Mouse (Mus musculus) midbrain, embryonic 11.5 days (tissue): ENCODE measurements around the gene Sept5. TPM values are rescaled to one million over a fixed set of nuclear protein-coding genes. Genes with fewer than 3 reads are reported as not detected.

Experiments used
- ATAC-seq: fragments of 200-750 bp; cut with Nextera tagmentation; 2 replicates; pipeline ENCODE4 v1.8.0; 2017; ENCODE audit warnings: moderate TSS enrichment, moderate library complexity; ENCODE audit not compliant: low FRiP score
- DNase-seq: peaks from one replicate; pipeline ENCODE4 v3.0.0; 2015; ENCODE audit warnings: low spot score; ENCODE audit errors: missing footprints
- H3K27ac ChIP-seq: fragments of 300-500 bp; sonication (generic); 2 replicates; pipeline ENCODE4 v1.5.1; 2014; ENCODE audit warnings: low read depth, low read length
- H3K27me3 ChIP-seq: fragments of 300-500 bp; sonication (generic); 2 replicates; pipeline ENCODE4 v1.6.1; 2014; ENCODE audit warnings: mild to moderate bottlenecking, low read length, moderate library complexity, mixed read lengths; ENCODE audit not compliant: control insufficient read depth, insufficient read depth
- H3K36me3 ChIP-seq: fragments of 300-500 bp; sonication (generic); 2 replicates; pipeline ENCODE4 v1.6.1; 2014; ENCODE audit warnings: mild to moderate bottlenecking, low read length, moderate library complexity, mixed read lengths; ENCODE audit not compliant: control insufficient read depth, insufficient read depth
- H3K4me1 ChIP-seq: fragments of 300-500 bp; sonication (generic); 2 replicates; pipeline ENCODE4 v1.6.1; 2014; ENCODE audit warnings: low read length; ENCODE audit not compliant: control insufficient read depth, insufficient read depth
- H3K4me2 ChIP-seq: fragments of 300-500 bp; sonication (generic); 2 replicates; pipeline ENCODE4 v1.6.1; 2014; ENCODE audit warnings: mild to moderate bottlenecking, moderate library complexity
- H3K4me3 ChIP-seq: fragments of 300-500 bp; sonication (generic); 2 replicates; pipeline ENCODE4 v1.5.1; 2014; ENCODE audit warnings: low read depth, low read length
- H3K9ac ChIP-seq: fragments of 300-500 bp; sonication (generic); 2 replicates; pipeline ENCODE4 v1.6.1; 2014; ENCODE audit warnings: low read length
- H3K9me3 ChIP-seq: fragments of 300-500 bp; sonication (generic); 2 replicates; pipeline ENCODE4 v1.6.1; 2016; ENCODE audit warnings: low read length; ENCODE audit not compliant: control insufficient read depth
- WGBS: fragments of 180-500 bp; shearing (Covaris S2); extraction: QIAGEN DNeasy Blood & Tissue Kit; methylation state at CpG from one replicate; pipeline ENCODE4 v1.1.7; 2014; 5-methylcytosine and 5-hydroxymethylcytosine counted together
- polyA plus RNA-seq: library from polyadenylated mRNA; unstranded; fragments of >200 nt; fragmentation: Nextera tagmentation; extraction: Ambion mirVana; gene quantifications from 2 replicates; pipeline ENCODE4 v1.2.1, GENCODE M21; 2014

Sept5 gene
- polyA plus RNA-seq, 1 experiment from 2014 or later = 52.0 TPM

DNA sequence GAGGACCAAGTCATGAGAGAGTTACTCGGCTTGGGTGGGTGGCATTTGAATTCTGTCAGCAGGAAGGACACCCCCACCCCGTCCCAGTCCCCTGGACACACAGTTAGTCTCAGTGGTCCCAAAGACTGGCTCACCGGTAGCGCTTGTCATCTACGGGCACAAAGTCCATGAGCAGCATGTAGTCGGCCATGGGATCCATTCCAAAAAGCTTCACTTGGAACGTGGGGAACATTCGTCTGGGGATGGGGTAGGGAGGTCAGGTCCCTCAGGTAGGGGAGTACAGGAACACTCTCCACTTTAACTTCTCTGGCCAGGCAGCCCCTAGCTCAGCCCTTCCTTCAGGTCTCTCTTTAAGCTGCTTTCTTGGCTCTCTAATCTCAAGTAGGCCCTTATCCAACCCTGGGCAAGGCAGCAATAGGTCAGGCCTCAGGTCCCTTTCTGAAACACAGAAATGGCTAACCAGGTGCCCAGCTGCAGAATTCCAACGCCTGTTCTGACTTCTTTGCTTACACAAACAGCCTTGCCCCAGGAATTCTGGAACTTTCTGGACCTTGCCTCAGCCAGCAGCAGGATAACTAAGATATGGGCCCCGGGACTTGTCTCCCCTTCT lies 44.7 kb downstream of the Sept5 start:
- H3K9ac ChIP-seq = no peak overlapping the region
- 8% methylated on average over 10 of the region's 10 CpGs for WGBS
- H3K27ac ChIP-seq = no peak overlapping the region
- no peaks in the 10 kb centered on the region for H3K9me3 ChIP-seq
- DNase-seq = peak; percentile 92
- H3K27me3 ChIP-seq = peaks cover 100% of the 10 kb centered on the region
- no peak overlapping the region for H3K4me3 ChIP-seq
- no peak overlapping the region for H3K4me2 ChIP-seq
- peaks cover 24% of the 10 kb centered on the region for H3K4me1 ChIP-seq
- no peak for ATAC-seq
- no peaks in the 10 kb centered on the region for H3K36me3 ChIP-seq

DNA sequence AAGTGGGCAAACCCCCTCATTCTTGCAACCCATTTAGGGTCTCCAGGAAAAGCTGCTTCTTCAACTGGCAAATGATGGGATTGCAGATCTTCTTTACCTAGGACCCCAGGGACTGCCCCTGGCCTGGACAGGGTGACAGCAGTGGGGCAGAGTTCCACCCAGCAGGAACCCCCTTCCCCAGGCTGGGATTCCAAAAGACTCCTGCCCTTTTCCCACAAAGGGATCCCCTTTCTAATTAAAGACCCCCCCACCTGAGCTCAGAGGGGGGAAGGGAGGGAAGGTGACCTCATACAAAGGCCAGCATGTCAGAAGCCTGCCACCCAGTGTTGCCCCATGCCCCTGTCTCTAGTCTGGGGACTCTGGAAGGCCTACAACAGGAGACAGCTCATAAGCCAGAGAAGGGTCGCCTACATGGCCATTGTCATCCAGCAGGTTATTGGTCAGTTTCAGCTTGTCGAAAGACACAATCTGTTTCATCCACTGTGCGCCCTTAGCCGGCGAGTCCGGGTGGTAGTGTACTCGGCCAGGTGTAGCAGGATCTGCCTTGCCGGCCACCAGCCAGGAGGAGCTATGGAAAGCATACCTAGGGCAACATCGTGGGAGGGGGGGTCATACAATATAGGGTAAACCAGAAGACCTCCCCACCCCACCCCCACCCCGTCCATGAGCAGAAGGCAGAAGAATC lies 45.9 kb downstream of the Sept5 start:
- 3% methylated on average over 10 of the region's 10 CpGs for WGBS
- Histone ChIP-seq H3K9me3 (no peaks in the 10 kb centered on the region), H3K36me3 (no peaks in the 10 kb centered on the region), H3K4me1 (peaks cover 24% of the 10 kb centered on the region), H3K27me3 (peaks cover 96% of the 10 kb centered on the region), H3K4me2 (no peak overlapping the region), H3K9ac (no peak overlapping the region), H3K27ac (no peak overlapping the region), H3K4me3 (no peak overlapping the region)
- ATAC-seq = no peak
- DNase-seq = peak; percentile 89

DNA sequence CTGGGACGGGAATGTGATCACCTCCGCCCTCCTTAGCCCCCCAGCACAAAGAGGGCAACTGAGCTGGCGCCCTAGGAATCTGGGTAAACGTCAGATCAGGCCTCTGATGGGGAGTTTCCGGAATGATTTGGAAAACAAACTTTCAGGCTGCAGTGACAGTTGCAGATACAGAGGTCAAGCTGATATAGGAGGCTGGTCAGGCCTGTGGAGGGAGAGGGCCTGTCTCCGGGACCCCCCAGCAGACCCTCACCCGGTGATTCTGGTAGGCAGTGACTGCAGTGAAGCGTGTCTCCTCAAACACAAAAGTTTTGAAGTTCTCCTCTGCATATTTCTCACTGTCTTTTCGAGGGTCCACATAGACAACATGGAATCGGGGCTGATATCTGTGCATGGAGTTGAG lies 46.6 kb downstream of the Sept5 start:
- Histone ChIP-seq H3K9me3 (no peaks in the 10 kb centered on the region), H3K27me3 (peaks cover 96% of the 10 kb centered on the region), H3K4me3 (no peak overlapping the region), H3K4me2 (no peak overlapping the region), H3K36me3 (no peaks in the 10 kb centered on the region), H3K27ac (no peak overlapping the region), H3K9ac (no peak overlapping the region), H3K4me1 (peaks cover 24% of the 10 kb centered on the region)
- WGBS = 5% methylated on average over 10 of the region's 10 CpGs
- DNase-seq = peak; percentile 88
- no peak for ATAC-seq

DNA sequence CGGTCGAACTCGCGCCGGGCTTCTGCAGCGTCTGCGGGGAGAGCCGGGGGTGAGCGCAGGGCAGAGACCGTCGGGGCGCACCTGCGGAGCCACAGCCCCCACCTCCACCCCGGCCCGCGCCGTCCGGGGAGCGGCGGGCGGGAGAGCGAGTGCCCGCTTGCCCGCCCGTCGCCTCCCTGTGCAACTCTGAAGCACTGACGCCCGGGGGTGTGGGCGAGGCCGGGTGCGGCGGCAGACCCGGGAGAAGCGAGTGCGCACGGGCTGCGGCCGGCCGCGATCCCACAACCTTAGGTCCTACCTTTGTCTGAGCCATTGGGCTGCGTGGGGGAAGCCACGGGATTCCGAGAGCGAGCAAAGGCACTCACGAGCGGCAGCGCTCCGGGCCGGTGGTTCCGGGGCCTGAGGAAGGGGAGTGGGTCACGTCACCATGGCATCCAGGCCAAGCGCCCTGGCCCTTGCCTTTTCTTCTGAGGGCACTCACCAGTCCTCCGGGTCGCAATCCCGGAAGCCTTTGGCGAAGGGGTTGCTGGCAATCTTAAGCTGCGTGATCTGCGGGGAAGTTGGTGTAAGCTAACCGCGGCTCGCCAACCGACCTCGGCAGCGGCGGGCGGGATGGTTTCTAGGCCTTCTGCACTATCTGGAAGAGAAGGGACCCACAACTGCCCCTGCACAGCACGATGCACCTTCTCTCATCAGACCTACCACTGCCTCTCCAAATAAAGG lies 47.2 kb downstream of the Sept5 start:
- Histone ChIP-seq H3K9me3 (no peaks in the 10 kb centered on the region), H3K9ac (no peak overlapping the region), H3K4me2 (peak overlapping the region; percentile 38), H3K27me3 (peaks cover 91% of the 10 kb centered on the region), H3K4me3 (peak overlapping the region; percentile 28), H3K36me3 (no peaks in the 10 kb centered on the region), H3K4me1 (peaks cover 19% of the 10 kb centered on the region), H3K27ac (no peak overlapping the region)
- ATAC-seq = no peak
- WGBS = under 1% methylated on average over 61 of the region's 67 CpGs
- DNase-seq = peak; percentile 93

DNA sequence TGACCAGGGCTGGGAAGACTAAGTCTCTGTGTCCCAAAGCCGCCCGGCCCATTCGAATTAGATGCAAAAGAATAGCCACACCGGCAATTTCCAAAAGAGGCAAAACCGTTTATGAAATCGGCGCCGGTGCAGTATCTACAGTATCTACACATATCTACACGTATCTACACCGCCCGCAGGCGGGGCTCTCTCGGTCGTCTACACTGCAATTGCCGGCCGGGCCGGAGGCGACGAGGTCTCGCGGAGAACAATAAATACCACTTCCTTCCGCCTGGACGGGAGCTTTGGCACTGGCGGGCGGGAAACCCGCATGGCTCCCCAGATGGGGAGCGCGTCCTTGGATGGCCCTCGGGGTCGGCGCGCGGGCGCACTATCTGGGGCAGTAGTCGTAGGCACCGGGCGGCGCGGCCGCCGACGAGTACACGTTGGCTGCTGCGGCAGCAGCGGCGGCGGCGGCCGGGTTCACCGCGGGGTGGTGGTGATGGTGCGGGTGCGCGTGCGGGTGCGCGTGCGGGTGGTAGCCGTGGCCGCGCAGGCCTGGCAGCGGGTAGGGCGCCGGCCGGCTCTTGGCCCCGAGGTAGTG lies 48.0 kb downstream of the Sept5 start:
- no peak for ATAC-seq
- Histone ChIP-seq H3K9me3 (no peaks in the 10 kb centered on the region), H3K36me3 (no peaks in the 10 kb centered on the region), H3K4me1 (peaks cover 16% of the 10 kb centered on the region), H3K27me3 (peaks cover 82% of the 10 kb centered on the region), H3K4me2 (peak overlapping the region; percentile 38), H3K9ac (no peak overlapping the region), H3K27ac (no peak overlapping the region), H3K4me3 (peak overlapping the region; percentile 28)
- under 1% methylated on average over 54 of the region's 66 CpGs for WGBS
- peak; percentile 95 for DNase-seq

DNA sequence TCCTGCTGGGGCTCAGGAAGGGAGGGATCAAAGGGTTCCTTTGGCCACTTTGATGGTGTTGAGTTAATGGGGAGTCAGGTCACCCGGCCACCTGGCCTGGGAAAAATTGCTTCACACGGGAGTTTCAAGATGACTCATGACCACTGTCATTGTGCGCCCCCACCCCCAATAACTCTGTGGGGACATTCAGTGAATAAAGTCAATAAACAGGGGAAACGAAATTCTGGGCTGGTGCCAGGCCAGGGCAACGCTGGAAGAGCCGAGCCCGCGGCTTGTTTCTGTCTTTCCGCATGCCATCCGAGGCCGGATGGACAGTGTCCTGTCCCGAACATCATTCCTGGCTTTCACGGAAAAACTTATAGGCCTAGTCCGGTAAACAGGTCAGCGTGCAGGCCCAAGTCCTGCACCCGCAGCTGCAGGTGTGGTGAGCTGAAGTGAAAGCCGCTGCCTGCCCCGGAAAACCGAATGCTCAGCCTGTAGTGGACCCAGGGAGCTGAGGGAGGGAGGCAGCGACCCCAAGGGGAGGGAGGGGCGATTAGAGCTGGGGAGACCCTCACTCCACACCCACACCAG lies 48.6 kb downstream of the Sept5 start:
- Histone ChIP-seq H3K4me1 (peaks cover 10% of the 10 kb centered on the region), H3K36me3 (no peaks in the 10 kb centered on the region), H3K27ac (no peak overlapping the region), H3K27me3 (peaks cover 76% of the 10 kb centered on the region), H3K9ac (no peak overlapping the region), H3K4me2 (no peak overlapping the region), H3K4me3 (peak overlapping the region; percentile 28; the same call in 1 of the 2 replicates), H3K9me3 (no peaks in the 10 kb centered on the region)
- ATAC-seq (no peak), DNase-seq (no peak)
- WGBS = 3% methylated on average over 21 of the region's 21 CpGs

DNA sequence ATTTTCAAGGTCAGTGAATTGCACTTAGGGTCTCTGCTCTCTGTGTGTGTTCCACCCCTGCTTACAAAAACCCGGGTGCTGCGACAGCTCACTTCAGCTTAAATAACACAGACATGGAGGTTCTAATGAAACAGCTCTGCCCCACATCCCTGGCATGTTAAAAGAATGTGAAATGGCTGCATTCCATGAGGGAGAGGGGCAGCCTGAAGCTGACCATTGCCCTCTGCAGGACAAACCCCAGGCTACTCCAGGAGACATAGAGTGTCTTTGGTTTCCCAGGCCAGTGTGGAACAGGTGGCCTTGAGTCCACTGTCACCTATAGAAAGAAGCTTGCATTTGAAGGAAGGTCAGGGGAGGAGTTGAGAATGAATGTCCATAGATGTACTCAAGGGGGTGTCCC lies 49.4 kb downstream of the Sept5 start:
- Histone ChIP-seq H3K27me3 (peaks cover 69% of the 10 kb centered on the region), H3K9ac (no peak overlapping the region), H3K4me2 (no peak overlapping the region), H3K9me3 (no peaks in the 10 kb centered on the region), H3K27ac (no peak overlapping the region), H3K4me1 (peaks cover 9% of the 10 kb centered on the region; the same call in 1 of the 2 replicates), H3K36me3 (no peaks in the 10 kb centered on the region), H3K4me3 (no peak overlapping the region)
- DNase-seq (peak; percentile 87), ATAC-seq (no peak)
- 13% methylated on average over 2 of the region's 2 CpGs for WGBS

DNA sequence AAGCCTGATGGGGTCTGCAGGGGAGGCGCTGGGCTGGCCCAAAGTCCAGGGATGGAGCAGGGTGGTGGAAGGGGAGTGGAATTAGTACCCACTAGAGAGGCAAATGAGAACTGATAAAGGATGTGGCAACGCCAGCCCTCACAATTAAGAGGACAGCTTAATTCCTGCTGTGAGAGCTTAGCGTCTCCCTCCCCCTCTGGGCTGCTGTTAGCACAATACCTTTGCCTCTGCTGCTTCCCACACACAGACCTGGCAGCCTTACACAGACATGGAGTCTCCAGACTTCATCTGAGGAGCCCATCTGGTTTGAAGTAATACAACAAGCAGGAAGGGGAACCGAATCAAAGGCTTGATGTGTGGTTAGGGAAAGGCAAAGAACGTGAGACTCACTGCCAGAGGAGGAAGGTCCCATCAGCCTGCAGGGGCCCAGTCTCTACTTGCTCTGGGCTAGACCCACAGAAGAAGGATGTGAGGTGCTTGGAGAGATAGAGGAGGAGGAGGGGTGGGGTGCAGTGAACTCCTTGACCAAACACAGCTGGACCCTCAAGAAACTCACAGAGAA lies 52.1 kb downstream of the Sept5 start:
- no peak for DNase-seq
- ATAC-seq = no peak
- Histone ChIP-seq H3K4me1 (peaks cover 9% of the 10 kb centered on the region; the same call in 1 of the 2 replicates), H3K9me3 (no peaks in the 10 kb centered on the region), H3K4me3 (no peak overlapping the region), H3K4me2 (no peak overlapping the region), H3K27me3 (peaks cover 42% of the 10 kb centered on the region), H3K9ac (no peak overlapping the region), H3K27ac (no peak overlapping the region), H3K36me3 (no peaks in the 10 kb centered on the region)
- 9% methylated on average over 5 of the region's 5 CpGs for WGBS
